Mouse (Mus musculus): ENCODE results near the gene Tex38.

DNA sequence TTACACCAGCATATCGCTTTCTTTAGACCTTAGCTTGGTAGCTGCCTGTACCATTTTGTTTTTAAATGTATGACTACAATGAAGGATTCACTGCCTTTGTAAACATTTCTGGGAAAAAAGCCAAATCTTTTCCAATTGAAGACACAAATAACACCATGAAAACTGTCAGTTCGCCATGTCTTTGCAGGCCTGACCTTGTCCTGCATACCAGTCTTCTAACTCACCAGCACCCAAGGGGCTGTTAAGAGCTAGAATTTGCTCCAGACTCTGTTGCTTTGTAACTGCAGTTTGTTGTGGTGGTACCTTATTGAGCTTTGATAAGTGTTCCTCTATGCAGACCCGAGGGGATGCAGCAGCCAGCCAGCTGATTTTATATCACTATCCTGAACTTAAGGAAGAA, 19.2 kb upstream of the Tex38 start:
- TF ChIP-seq POLR2A (IDR thresholded peaks at IDR 0.05; ENCODE audit: low read depth, low read length) (no peak), CTCF (IDR thresholded peaks at IDR 0.05; ENCODE audit: extremely low read depth, insufficient read length, insufficient replicate concordance, low read depth, low read length) (no peak)
